Mouse (Mus musculus): Measurements from ENCODE around the gene Ckap2.

DNA sequence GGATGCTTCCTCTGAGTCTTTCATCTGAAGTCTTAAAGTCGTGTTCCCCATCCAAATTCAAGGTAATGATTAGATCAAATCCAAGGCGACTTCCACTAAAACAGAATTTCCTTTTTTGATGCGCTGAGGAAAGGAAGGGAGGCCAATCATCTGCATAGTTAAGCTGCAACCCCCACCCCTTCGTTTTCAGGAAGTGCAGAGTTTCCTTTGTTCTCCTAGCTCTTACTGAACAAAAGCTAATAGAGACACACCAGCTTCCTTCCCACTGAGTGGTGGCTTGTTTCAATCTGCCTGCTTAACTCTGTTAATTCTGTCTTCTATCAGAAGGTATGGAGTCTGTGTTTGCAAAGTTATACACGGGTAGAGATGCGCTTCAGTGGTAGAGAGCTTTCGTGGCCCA lies 43.0 kb upstream of the Ckap2 start:
- no peak for TF ChIP-seq CTCF (IDR thresholded peaks at IDR 0.05; ENCODE audit: extremely low read depth, insufficient read depth, insufficient read length, insufficient replicate concordance)
- TF ChIP-seq POLR2A (IDR thresholded peaks at IDR 0.05; ENCODE audit: low read depth, low read length), result no peak

Data from spleen, adult 2 months (tissue).